Mouse (Mus musculus): ENCODE measurements around the gene Kcnj9. TPM values are rescaled to one million over a fixed set of nuclear protein-coding genes. Genes with fewer than 3 reads are reported as not detected.

The Kcnj9 gene
- 2.6 and 4.2 TPM in 2 replicates for polyA plus RNA-seq (2015; fragmentation: Nextera tagmentation; extraction: Ambion mirVana)

DNA sequence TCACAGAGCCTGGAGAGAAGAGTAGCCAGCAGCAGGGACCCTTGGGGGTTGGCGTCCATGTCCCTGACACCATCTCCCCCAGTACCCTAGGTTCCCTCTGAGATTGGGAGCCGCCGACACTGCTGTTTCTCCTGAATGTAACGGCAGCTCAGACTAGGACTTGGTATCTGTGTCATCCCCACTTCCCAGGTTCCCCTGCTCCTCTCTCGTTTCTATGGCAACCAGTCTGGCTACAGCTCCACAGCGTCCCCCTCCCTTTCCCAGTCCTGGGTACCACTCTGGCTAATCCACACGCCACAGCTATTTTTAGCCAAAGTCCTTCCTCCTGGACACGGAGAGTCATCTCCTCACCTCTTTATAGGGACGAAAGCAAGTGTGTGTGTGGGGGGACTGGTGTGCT is at the start of gene Kcnj9:
Gene Kcnj9, minus strand, starts transcription at position 188 of the 400 bp plus-strand sequence.
- Histone ChIP-seq H3K4me3 (replicated peaks; ENCODE audit: low read length) (peak within 1 kb of the TSS; percentile 33), H3K27ac (ENCODE audit: low read length) (peak within 1 kb of the TSS; percentile 17; the same call in 1 of the 2 replicates), H3K4me1 (replicated peaks; ENCODE audit: control insufficient read depth, insufficient read depth, low read length) (peaks cover 24% of the 10 kb centered on the region), H3K4me2 (ENCODE audit: low read length) (peak within 1 kb of the TSS; percentile 40), H3K27me3 (replicated peaks; ENCODE audit: control insufficient read depth, insufficient read depth, low read length) (no peaks in the 10 kb centered on the region), H3K9ac (replicated peaks; ENCODE audit: low read depth, low read length) (peak within 1 kb of the TSS; percentile 49), H3K36me3 (ENCODE audit: control insufficient read depth, insufficient read depth) (no peaks in the 10 kb centered on the region), H3K9me3 (ENCODE audit: control insufficient read depth, low read length) (no peaks in the 10 kb centered on the region)
- ATAC-seq: peak; percentile 87
- WGBS: 14% methylated on average over 9 of the region's 9 CpGs

DNA sequence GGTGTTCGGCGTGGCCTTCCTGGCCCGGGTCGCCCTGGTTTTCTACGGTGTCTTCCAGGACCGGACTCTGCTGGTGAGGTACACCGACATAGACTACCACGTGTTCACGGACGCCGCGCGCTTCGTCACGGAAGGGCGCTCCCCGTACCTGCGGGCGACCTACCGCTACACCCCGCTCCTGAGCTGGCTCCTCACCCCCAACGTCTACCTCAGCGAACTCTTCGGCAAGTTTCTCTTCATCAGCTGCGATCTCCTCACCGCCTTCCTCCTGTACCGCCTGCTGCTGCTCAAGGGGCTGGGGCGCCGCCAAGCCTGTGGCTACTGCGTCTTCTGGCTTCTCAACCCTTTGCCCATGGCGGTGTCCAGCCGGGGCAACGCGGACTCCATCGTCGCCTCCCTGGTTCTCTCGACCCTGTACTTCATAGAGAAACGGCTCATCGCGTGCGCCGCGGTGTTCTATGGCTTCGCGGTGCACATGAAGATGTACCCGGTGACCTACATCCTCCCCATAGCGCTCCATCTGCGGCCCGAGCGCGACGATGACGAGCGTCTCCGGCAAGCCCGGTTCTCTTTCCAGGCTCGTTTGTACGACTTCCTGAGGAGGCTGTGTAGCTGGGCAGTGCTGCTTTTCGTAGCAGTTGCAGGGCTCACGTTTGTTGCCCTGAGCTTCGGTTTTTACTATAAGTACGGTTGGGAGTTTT is 47.8 kb upstream of the Kcnj9 start:
- Histone ChIP-seq H3K4me2 (ENCODE audit: low read length) (peak overlapping the region; percentile 99), H3K27me3 (replicated peaks; ENCODE audit: control insufficient read depth, insufficient read depth, low read length) (no peaks in the 10 kb centered on the region), H3K4me1 (replicated peaks; ENCODE audit: control insufficient read depth, insufficient read depth, low read length) (peaks cover 26% of the 10 kb centered on the region), H3K27ac (ENCODE audit: low read length) (peak overlapping the region; percentile 56; the same call in 1 of the 2 replicates), H3K9ac (replicated peaks; ENCODE audit: low read depth, low read length) (peak overlapping the region; percentile 95), H3K36me3 (ENCODE audit: control insufficient read depth, insufficient read depth) (no peaks in the 10 kb centered on the region), H3K4me3 (replicated peaks; ENCODE audit: low read length) (peak overlapping the region; percentile 97), H3K9me3 (ENCODE audit: control insufficient read depth, low read length) (no peaks in the 10 kb centered on the region)
- no peak for ATAC-seq
- WGBS: 3% methylated on average over 62 of the region's 62 CpGs

- ATAC-seq: peak; percentile 100
- Histone ChIP-seq H3K4me2 (ENCODE audit: low read length) (peak within 1 kb of the TSS; percentile 99), H3K36me3 (ENCODE audit: control insufficient read depth, insufficient read depth) (no peaks in the 10 kb centered on the region), H3K27me3 (replicated peaks; ENCODE audit: control insufficient read depth, insufficient read depth, low read length) (no peaks in the 10 kb centered on the region), H3K9me3 (ENCODE audit: control insufficient read depth, low read length) (no peaks in the 10 kb centered on the region), H3K9ac (replicated peaks; ENCODE audit: low read depth, low read length) (peak within 1 kb of the TSS; percentile 95), H3K4me1 (replicated peaks; ENCODE audit: control insufficient read depth, insufficient read depth, low read length) (peaks cover 26% of the 10 kb centered on the region), H3K27ac (ENCODE audit: low read length) (peak within 1 kb of the TSS; percentile 75), H3K4me3 (replicated peaks; ENCODE audit: low read length) (peak within 1 kb of the TSS; percentile 97)
- WGBS: under 1% methylated on average over 38 of the region's 39 CpGs
These were observed 47.1 kb upstream of the Kcnj9 start, which contains the start of gene Pigm for GRCm38 (mm10) chr1:172376198-172376667. TSS of gene Pigm (plus strand) at chr1:172376546.

DNA sequence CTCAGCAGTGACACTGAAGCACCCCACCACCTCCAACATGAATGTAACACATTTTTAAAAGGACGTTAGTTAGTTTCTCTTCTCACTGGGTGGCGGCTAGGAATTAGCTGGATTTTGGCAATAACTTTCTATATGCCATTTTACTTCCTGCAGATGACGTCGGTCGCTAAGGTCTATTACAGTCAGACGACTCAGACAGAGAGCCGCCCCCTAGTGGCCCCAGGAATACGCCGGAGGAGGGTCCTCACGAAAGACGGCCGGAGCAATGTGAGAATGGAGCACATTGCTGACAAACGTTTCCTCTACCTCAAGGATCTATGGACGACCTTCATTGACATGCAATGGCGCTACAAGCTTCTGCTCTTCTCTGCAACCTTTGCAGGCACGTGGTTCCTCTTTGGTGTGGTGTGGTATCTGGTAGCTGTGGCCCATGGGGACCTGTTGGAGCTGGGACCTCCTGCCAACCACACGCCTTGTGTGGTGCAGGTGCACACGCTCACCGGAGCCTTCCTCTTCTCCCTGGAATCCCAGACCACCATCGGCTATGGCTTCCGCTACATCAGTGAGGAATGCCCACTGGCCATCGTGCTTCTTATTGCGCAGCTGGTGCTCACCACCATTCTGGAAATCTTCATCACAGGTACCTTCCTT is 39.8 kb upstream of the Kcnj9 start:
- WGBS: 33% methylated on average over 23 of the region's 23 CpGs
- no peak overlapping the region for H3K4me3 ChIP-seq (replicated peaks; ENCODE audit: low read length)
- no peaks in the 10 kb centered on the region for H3K36me3 ChIP-seq (ENCODE audit: control insufficient read depth, insufficient read depth)

DNA sequence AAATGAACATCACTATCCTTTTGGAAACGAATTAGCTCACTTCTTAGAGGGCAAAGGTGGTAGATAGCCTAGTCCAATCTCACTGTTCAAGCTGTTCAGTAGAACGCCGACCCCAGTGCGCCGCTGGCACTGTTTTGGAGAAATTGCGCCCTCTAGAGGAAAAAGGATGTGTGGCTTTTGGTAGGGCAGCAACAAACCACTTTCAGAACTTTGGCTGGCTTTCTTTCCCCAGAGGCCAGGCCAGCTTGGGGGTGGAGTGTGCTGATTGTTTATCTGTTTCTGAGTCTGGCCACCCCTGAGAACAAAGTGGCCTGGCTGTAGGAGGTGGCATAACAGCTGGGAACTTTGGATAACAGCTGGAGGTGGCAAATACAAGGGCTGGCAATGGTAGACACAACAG is 35.6 kb upstream of the Kcnj9 start:
- 11% methylated on average over 6 of the region's 6 CpGs for WGBS
- H3K9me3 ChIP-seq (ENCODE audit: control insufficient read depth, low read length): no peaks in the 10 kb centered on the region
- peak; percentile 58 for ATAC-seq
- 0 out of 2 replicates have a peak, but pooled peaks cover 8% of the 10 kb centered on the region for H3K4me1 ChIP-seq (replicated peaks; ENCODE audit: control insufficient read depth, insufficient read depth, low read length)
- H3K36me3 ChIP-seq (ENCODE audit: control insufficient read depth, insufficient read depth): no peaks in the 10 kb centered on the region
- H3K4me2 ChIP-seq (ENCODE audit: low read length): no peak overlapping the region
- no peak overlapping the region for H3K4me3 ChIP-seq (replicated peaks; ENCODE audit: low read length)
- no peaks in the 10 kb centered on the region for H3K27me3 ChIP-seq (replicated peaks; ENCODE audit: control insufficient read depth, insufficient read depth, low read length)
- no peak overlapping the region for H3K27ac ChIP-seq (ENCODE audit: low read length)
- no peak overlapping the region for H3K9ac ChIP-seq (replicated peaks; ENCODE audit: low read depth, low read length)

More for the DNA sequence above, 39.8 kb upstream of the Kcnj9 start:
- Histone ChIP-seq H3K4me1 (replicated peaks; ENCODE audit: control insufficient read depth, insufficient read depth, low read length) (0 out of 2 replicates have a peak, but pooled peaks cover 8% of the 10 kb centered on the region), H3K4me2 (ENCODE audit: low read length) (peak overlapping the region; percentile 25; the same call in 1 of the 2 replicates), H3K9ac (replicated peaks; ENCODE audit: low read depth, low read length) (no peak overlapping the region), H3K27me3 (replicated peaks; ENCODE audit: control insufficient read depth, insufficient read depth, low read length) (no peaks in the 10 kb centered on the region), H3K9me3 (ENCODE audit: control insufficient read depth, low read length) (no peaks in the 10 kb centered on the region), H3K27ac (ENCODE audit: low read length) (no peak overlapping the region)
- ATAC-seq: peak; percentile 32; the same call in 1 of the 2 replicates

GRCm38 (mm10) chr1:172358341-172358740 is 29.2 kb upstream of the Kcnj9 start:
- Histone ChIP-seq H3K4me1 (replicated peaks; ENCODE audit: control insufficient read depth, insufficient read depth, low read length) (peaks cover 12% of the 10 kb centered on the region), H3K27ac (ENCODE audit: low read length) (no peak overlapping the region), H3K36me3 (ENCODE audit: control insufficient read depth, insufficient read depth) (no peaks in the 10 kb centered on the region), H3K27me3 (replicated peaks; ENCODE audit: control insufficient read depth, insufficient read depth, low read length) (no peaks in the 10 kb centered on the region), H3K4me2 (ENCODE audit: low read length) (no peak overlapping the region), H3K9ac (replicated peaks; ENCODE audit: low read depth, low read length) (no peak overlapping the region), H3K4me3 (replicated peaks; ENCODE audit: low read length) (no peak overlapping the region), H3K9me3 (ENCODE audit: control insufficient read depth, low read length) (no peaks in the 10 kb centered on the region)
- no peak for ATAC-seq
- 76% methylated on average over 10 of the region's 10 CpGs for WGBS

DNA sequence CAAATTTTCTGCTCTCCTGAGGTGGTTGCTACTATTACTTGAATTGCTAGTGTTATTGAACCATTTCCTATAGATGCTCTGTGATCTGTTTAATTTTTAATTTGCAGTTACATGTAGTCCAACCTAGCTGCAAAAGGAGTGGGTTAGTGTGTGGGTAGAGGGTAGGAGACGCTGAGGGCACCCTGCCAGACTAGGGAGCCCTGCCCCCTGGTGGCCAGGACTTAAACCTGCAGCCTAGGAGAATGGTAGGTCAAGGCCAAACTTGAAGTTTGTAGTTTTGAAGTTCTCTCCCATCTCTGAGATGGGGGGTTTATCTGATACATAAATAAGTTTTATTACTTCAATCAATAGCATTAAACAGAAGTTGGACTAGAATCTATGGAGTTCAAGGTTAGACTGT is 28.4 kb upstream of the Kcnj9 start:
- 0% methylated on average over 1 of the region's 1 CpGs for WGBS
- Histone ChIP-seq H3K27ac (ENCODE audit: low read length) (no peak overlapping the region), H3K9me3 (ENCODE audit: control insufficient read depth, low read length) (no peaks in the 10 kb centered on the region), H3K36me3 (ENCODE audit: control insufficient read depth, insufficient read depth) (no peaks in the 10 kb centered on the region), H3K27me3 (replicated peaks; ENCODE audit: control insufficient read depth, insufficient read depth, low read length) (no peaks in the 10 kb centered on the region), H3K4me2 (ENCODE audit: low read length) (no peak overlapping the region), H3K9ac (replicated peaks; ENCODE audit: low read depth, low read length) (no peak overlapping the region), H3K4me3 (replicated peaks; ENCODE audit: low read length) (no peak overlapping the region), H3K4me1 (replicated peaks; ENCODE audit: control insufficient read depth, insufficient read depth, low read length) (peaks cover 12% of the 10 kb centered on the region)
- ATAC-seq: peak; percentile 60

DNA sequence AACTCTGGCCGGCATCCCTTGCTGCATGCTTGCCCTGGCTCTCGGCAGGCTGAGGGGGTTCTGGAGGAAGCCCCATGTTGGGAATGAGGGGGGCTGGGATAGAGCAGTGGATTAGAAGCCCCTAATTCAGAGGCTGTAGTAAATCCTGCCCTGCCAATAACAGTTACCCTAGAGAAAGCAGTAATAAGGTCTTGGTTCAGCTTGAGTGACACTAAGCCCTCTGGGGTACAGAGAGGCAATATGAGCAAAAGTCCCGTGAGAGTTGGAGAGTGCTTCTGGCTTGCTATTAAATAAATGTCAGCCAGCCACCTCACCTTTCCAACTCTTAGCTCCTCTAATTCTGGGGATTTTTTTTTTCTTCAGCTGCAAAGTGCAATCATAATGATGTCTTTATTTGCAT is 26.2 kb upstream of the Kcnj9 start:
- Histone ChIP-seq H3K4me2 (ENCODE audit: low read length) (no peak overlapping the region), H3K36me3 (ENCODE audit: control insufficient read depth, insufficient read depth) (no peaks in the 10 kb centered on the region), H3K27ac (ENCODE audit: low read length) (peak overlapping the region; percentile 22; the same call in 1 of the 2 replicates), H3K27me3 (replicated peaks; ENCODE audit: control insufficient read depth, insufficient read depth, low read length) (no peaks in the 10 kb centered on the region), H3K4me3 (replicated peaks; ENCODE audit: low read length) (no peak overlapping the region), H3K4me1 (replicated peaks; ENCODE audit: control insufficient read depth, insufficient read depth, low read length) (peaks cover 15% of the 10 kb centered on the region), H3K9me3 (ENCODE audit: control insufficient read depth, low read length) (no peaks in the 10 kb centered on the region), H3K9ac (replicated peaks; ENCODE audit: low read depth, low read length) (no peak overlapping the region)
- WGBS: 16% methylated on average over 3 of the region's 3 CpGs
- peak; percentile 30; the same call in 1 of the 2 replicates for ATAC-seq

DNA sequence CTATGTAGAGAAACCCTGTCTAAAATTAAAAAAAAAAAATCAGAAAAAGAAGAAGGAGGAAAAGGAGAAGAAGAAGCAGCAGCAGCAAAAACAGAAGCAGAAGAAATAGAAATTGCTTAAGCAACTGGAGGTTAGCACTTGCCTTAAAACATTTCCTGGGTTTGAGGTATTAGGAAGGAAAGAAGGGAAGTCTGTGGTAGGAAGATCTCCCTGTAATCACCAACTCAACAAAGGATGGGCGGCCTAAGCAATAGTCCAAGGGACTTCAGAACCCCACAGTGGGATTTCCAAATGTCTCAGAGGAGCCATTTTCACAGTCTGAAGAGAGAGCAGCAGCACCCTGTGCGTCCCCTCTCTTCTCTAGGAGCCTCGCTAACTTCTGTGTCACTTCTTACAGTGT is 23.3 kb upstream of the Kcnj9 start:
- Histone ChIP-seq H3K4me1 (replicated peaks; ENCODE audit: control insufficient read depth, insufficient read depth, low read length) (peaks cover 24% of the 10 kb centered on the region), H3K27me3 (replicated peaks; ENCODE audit: control insufficient read depth, insufficient read depth, low read length) (no peaks in the 10 kb centered on the region), H3K4me3 (replicated peaks; ENCODE audit: low read length) (no peak overlapping the region), H3K36me3 (ENCODE audit: control insufficient read depth, insufficient read depth) (no peaks in the 10 kb centered on the region), H3K4me2 (ENCODE audit: low read length) (no peak overlapping the region), H3K27ac (ENCODE audit: low read length) (no peak overlapping the region), H3K9me3 (ENCODE audit: control insufficient read depth, low read length) (no peaks in the 10 kb centered on the region), H3K9ac (replicated peaks; ENCODE audit: low read depth, low read length) (no peak overlapping the region)
- ATAC-seq: no peak
- 87% methylated on average over 3 of the region's 3 CpGs for WGBS

All from forebrain, embryonic 16.5 days (tissue).